Mouse (Mus musculus) CD4-positive, CD25-positive, alpha-beta regulatory T cell (primary cell): Measurements from ENCODE around the gene B3gnt7. TPM values are rescaled to one million over a fixed set of nuclear protein-coding genes. Genes with fewer than 3 reads are reported as not detected.

Source experiments
- polyA plus RNA-seq: library from polyadenylated mRNA; unstranded; fragments of 100-300 nt; shearing (Covaris generic); gene quantifications from one replicate; pipeline ENCODE4 v1.2.1, GENCODE M21; 2017

The B3gnt7 gene
- polyA plus RNA-seq, result 0.11 TPM

DNA sequence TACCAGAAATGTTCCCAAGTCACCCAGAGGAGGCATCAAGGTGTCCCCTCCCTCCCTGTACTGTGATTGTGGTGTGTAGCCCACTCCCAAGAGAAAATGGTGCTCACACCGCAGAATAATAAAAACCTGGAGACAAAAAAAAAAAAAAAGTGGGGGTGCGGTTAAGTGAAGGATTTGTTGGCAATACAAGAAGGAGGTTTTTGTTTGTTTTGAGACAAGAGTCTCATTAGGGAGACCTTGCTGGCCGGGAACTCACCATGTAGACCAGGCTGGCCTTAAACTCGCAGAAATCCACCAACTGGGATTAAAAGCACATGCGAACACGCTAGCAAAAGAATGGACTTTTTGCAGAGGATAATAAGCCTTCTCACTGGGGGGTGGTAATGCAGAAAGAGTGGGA lies at the start of gene B3gnt7:
Gene B3gnt7 (plus strand): TSS at position 301 of the 400 bp plus-strand sequence.

Other genes starting within 250 kb of the B3gnt7 start
- 100 TPM for gene Psmd1, start 238.4 kb upstream of the B3gnt7 start, polyA plus RNA-seq
- 0.35 TPM for gene Htr2b, start 190.9 kb upstream of the B3gnt7 start, polyA plus RNA-seq
- gene Gm21972, start 169.2 kb upstream of the B3gnt7 start, polyA plus RNA-seq, result not detected
- gene Armc9, start 148.1 kb upstream of the B3gnt7 start, polyA plus RNA-seq, result 9.3 TPM
- gene Ncl, start 56.6 kb downstream of the B3gnt7 start, polyA plus RNA-seq, result 401 TPM
- gene Nmur1, start 123.4 kb downstream of the B3gnt7 start, polyA plus RNA-seq, result 0.50 TPM
- not detected for gene Tex44, start 123.5 kb downstream of the B3gnt7 start, polyA plus RNA-seq
- 1,658 TPM for gene Ptma, start 223.9 kb downstream of the B3gnt7 start, polyA plus RNA-seq